ENCODE assay signal across 27 mouse cellular contexts in genomic region chr11:77259441-77259840, GRCm38 (mm10). TPM values are rescaled to one million over a fixed set of nuclear protein-coding genes. Genes with fewer than 3 reads are reported as not detected.
DNase-seq lines count a peak whose midpoint lies in the region; ATAC-seq and TF ChIP-seq lines count a peak whose summit lies in the region.
"Had no signal": no experiment of that assay in that cellular context is flagged by ENCODE, and none has a peak within 500 bp of the region (broad histone marks: within the 10 kb centered on the region; RNA-seq: fewer than 3 reads in every experiment).

No protein-coding gene starts in this region.

- H3K9ac ChIP-seq in forebrain, postnatal 0 days: no peak overlapping the region
- H3K9ac ChIP-seq: forebrain, embryonic 12.5 days; heart, embryonic 13.5 days; hindbrain, embryonic 13.5 days; limb, embryonic 12.5 days; liver, embryonic 12.5 days; midbrain, embryonic 15.5 days; neural tube, embryonic 13.5 days had no signal

- no peaks in the 10 kb centered on the region for H3K36me3 ChIP-seq in kidney, adult 2 months (ENCODE audit: control insufficient read depth, insufficient read depth, low read length)
- no peaks in the 10 kb centered on the region for H3K36me3 ChIP-seq in forebrain, postnatal 0 days (ENCODE audit: insufficient read depth)
- H3K36me3 ChIP-seq: forebrain, embryonic 12.5 days; heart, embryonic 13.5 days; hindbrain, embryonic 13.5 days; limb, embryonic 12.5 days; liver, embryonic 12.5 days; midbrain, embryonic 15.5 days; neural tube, embryonic 13.5 days had no signal

- WGBS in kidney, adult 2 months: 46% methylated on average over 2 of the region's 2 CpGs
- 78% methylated on average over 2 of the region's 2 CpGs for WGBS in forebrain, postnatal 0 days

- DNase-seq in gastrocnemius, adult 18-20 months (ENCODE audit: low spot score): peak; percentile 15
- DNase-seq in gastrocnemius, postnatal 4 days (ENCODE audit: low spot score in 2 of 2): no peak
- DNase-seq in kidney, adult 2 months: peak; percentile 20
- DNase-seq in kidney, adult 18-20 months: no peak
- DNase-seq in Muller cell, postnatal 12 days (ENCODE audit: inconsistent ontology term): peak; percentile 62
- DNase-seq in forebrain, postnatal 0 days: no peak
- no peak for DNase-seq in right cerebral cortex, adult 18-20 months
- DNase-seq: adrenal gland, adult 2 months; cerebellum, adult 11 months; cerebellum, adult 9-11 months; heart, postnatal 14 days; kidney, adult 8-10 months; kidney, postnatal 14 days; lung, adult 2 months; lung, postnatal 14 days; retina, postnatal 1 day; thymus, adult 18-20 months; thymus, postnatal 36 days had no signal

- H3K4me3 ChIP-seq in kidney, adult 2 months (ENCODE audit: insufficient read depth, low read depth, low read length): no peak overlapping the region
- no peak overlapping the region for H3K4me3 ChIP-seq in embryonic fibroblast, embryonic 13.5 days (ENCODE audit: insufficient read depth, low read length)
- no peak overlapping the region for H3K4me3 ChIP-seq in forebrain, postnatal 0 days (ENCODE audit: low read depth, low read length)
- H3K4me3 ChIP-seq: forebrain, embryonic 12.5 days; heart, embryonic 13.5 days; hindbrain, embryonic 13.5 days; limb, embryonic 12.5 days; liver, embryonic 12.5 days; midbrain, embryonic 15.5 days; neural tube, embryonic 13.5 days had no signal

- H3K27ac ChIP-seq in kidney, adult 2 months (ENCODE audit: insufficient read depth, low read depth, low read length): 0 out of 2 replicates have a peak overlapping the region, but pooled peaks have one; percentile 9
- H3K27ac ChIP-seq in embryonic fibroblast, embryonic 13.5 days (ENCODE audit: insufficient read depth, low read length): 0 out of 2 replicates have a peak overlapping the region, but pooled peaks have one; percentile 18
- H3K27ac ChIP-seq in forebrain, postnatal 0 days (ENCODE audit: low read depth, low read length): no peak overlapping the region
- H3K27ac ChIP-seq: forebrain, embryonic 12.5 days; heart, embryonic 13.5 days; hindbrain, embryonic 13.5 days; limb, embryonic 12.5 days; liver, embryonic 12.5 days; midbrain, embryonic 15.5 days; neural tube, embryonic 13.5 days had no signal

- no peak for ATAC-seq in forebrain, postnatal 0 days
- ATAC-seq: liver, embryonic 12.5 days; midbrain, embryonic 15.5 days; Patski had no signal

- no peak for TF ChIP-seq CTCF in kidney, adult 2 months (conservative IDR thresholded peaks at IDR 0.05; ENCODE audit: insufficient read depth, insufficient read length, low read depth, low read length)
- no peak for TF ChIP-seq CTCF in embryonic fibroblast, embryonic 13.5 days (IDR thresholded peaks at IDR 0.05; ENCODE audit: borderline replicate concordance, insufficient read depth, low read length)
- TF ChIP-seq CTCF in forebrain, postnatal 0 days (IDR thresholded peaks at IDR 0.05; ENCODE audit: low read depth): no peak

- no peaks in the 10 kb centered on the region for H3K27me3 ChIP-seq in kidney, adult 2 months (replicated peaks; ENCODE audit: control insufficient read depth, insufficient read depth, low read length)
- no peaks in the 10 kb centered on the region for H3K27me3 ChIP-seq in forebrain, postnatal 0 days (ENCODE audit: insufficient read depth, low read length)
- H3K27me3 ChIP-seq: forebrain, embryonic 12.5 days; heart, embryonic 13.5 days; hindbrain, embryonic 13.5 days; limb, embryonic 12.5 days; liver, embryonic 12.5 days; midbrain, embryonic 15.5 days; neural tube, embryonic 13.5 days; Patski had no signal

- H3K4me2 ChIP-seq in forebrain, postnatal 0 days (ENCODE audit: low read depth): no peak overlapping the region
- H3K4me2 ChIP-seq: forebrain, embryonic 12.5 days; heart, embryonic 13.5 days; hindbrain, embryonic 13.5 days; limb, embryonic 12.5 days; liver, embryonic 12.5 days; midbrain, embryonic 15.5 days; neural tube, embryonic 13.5 days had no signal

- H3K4me1 ChIP-seq in kidney, adult 2 months (ENCODE audit: control insufficient read depth, insufficient read depth, low read length): 0 out of 2 replicates have a peak, but pooled peaks cover 3% of the 10 kb centered on the region
- no peaks in the 10 kb centered on the region; the same call in 1 of the 2 replicates for H3K4me1 ChIP-seq in embryonic fibroblast, embryonic 13.5 days (ENCODE audit: control insufficient read depth, insufficient read depth, low read length)
- no peaks in the 10 kb centered on the region for H3K4me1 ChIP-seq in forebrain, postnatal 0 days (ENCODE audit: insufficient read depth)
- H3K4me1 ChIP-seq: forebrain, embryonic 12.5 days; heart, embryonic 13.5 days; hindbrain, embryonic 13.5 days; limb, embryonic 12.5 days; liver, embryonic 12.5 days; midbrain, embryonic 15.5 days; neural tube, embryonic 13.5 days had no signal

- no peaks in the 10 kb centered on the region for H3K9me3 ChIP-seq in forebrain, postnatal 0 days (ENCODE audit: low read length)
- H3K9me3 ChIP-seq: forebrain, embryonic 12.5 days; heart, embryonic 13.5 days; hindbrain, embryonic 13.5 days; limb, embryonic 12.5 days; liver, embryonic 12.5 days; midbrain, embryonic 15.5 days; neural tube, embryonic 13.5 days had no signal

- TF ChIP-seq POLR2A in kidney, adult 2 months (IDR thresholded peaks at IDR 0.05; ENCODE audit: low read depth, low read length): no peak
- TF ChIP-seq POLR2A in embryonic fibroblast, embryonic 13.5 days (IDR thresholded peaks at IDR 0.05; ENCODE audit: low read depth, low read length): no peak

RNA-seq across cellular contexts. Expression of gene Ssh2, which starts 43.4 kb away (rescaled TPM):
- 10 to 100 TPM; 49.1 to 49.3 TPM for total RNA-seq in gastrocnemius, adult 18-20 months (2021)
- 10 to 100 TPM; 29.1 to 35.9 TPM for total RNA-seq in gastrocnemius, postnatal 4 days (2021)
- polyA plus RNA-seq in kidney, adult 2 months (2012; rRNA removed): 5.4 and 6.1 TPM in 2 replicates
- 10.0 and 13.5 TPM in 2 replicates for polyA plus RNA-seq in embryonic fibroblast, embryonic 13.5 days (2011; ENCODE audit: insufficient read length, low read depth, missing spikeins)
- 28.9 and 40.2 TPM in 2 replicates for total RNA-seq in forebrain, postnatal 0 days (2014; rRNA removed)
- polyA plus RNA-seq in forebrain, postnatal 0 days (2015; fragmentation: Nextera tagmentation; extraction: Ambion mirVana): 8.2 and 12.7 TPM in 2 replicates

Comparison
In these comparisons a context has a peak if more than half of its experiments do, and no peak if none do; other contexts are left out.
1. DNase-seq: peak in gastrocnemius, adult 18-20 months (single experiment), kidney, adult 2 months (single experiment) and Muller cell, postnatal 12 days (single experiment); none in gastrocnemius, postnatal 4 days (0 of 2), kidney, adult 18-20 months (single experiment), forebrain, postnatal 0 days (single experiment) and right cerebral cortex, adult 18-20 months (single experiment).